Mouse (Mus musculus): ENCODE data around the gene Add3. TPM values are rescaled to one million over a fixed set of nuclear protein-coding genes. Genes with fewer than 3 reads are reported as not detected.

The Add3 gene
- polyA plus RNA-seq (2014; fragmentation: Nextera tagmentation; extraction: Ambion mirVana): 119 and 123 TPM in 2 replicates

- H3K27me3 ChIP-seq (ENCODE audit: insufficient read depth, low read length): no peaks in the 10 kb centered on the region
- H3K4me1 ChIP-seq (ENCODE audit: insufficient read depth): peaks cover 7% of the 10 kb centered on the region
- DNase-seq (peak; percentile 74), ATAC-seq (ENCODE audit: insufficient read depth) (no peak)
- peak within 1 kb of the TSS; percentile 96 for H3K27ac ChIP-seq (ENCODE audit: low read depth)
- H3K9me3 ChIP-seq (ENCODE audit: low read depth, low read length): no peaks in the 10 kb centered on the region
- no peaks in the 10 kb centered on the region for H3K36me3 ChIP-seq (ENCODE audit: insufficient read depth)
- TF ChIP-seq CTCF (IDR thresholded peaks at IDR 0.05; ENCODE audit: low read depth): 0 out of 2 replicates have a peak, but pooled peaks have one; percentile 10
- WGBS: 4% methylated on average over 24 of the region's 24 CpGs
- peak within 1 kb of the TSS; percentile 85 for H3K4me2 ChIP-seq
- H3K9ac ChIP-seq: peak within 1 kb of the TSS; percentile 79
- peak within 1 kb of the TSS; percentile 97 for H3K4me3 ChIP-seq (ENCODE audit: low read depth, low read length)
These were observed at the start of gene Add3 for GRCm38 (mm10) chr19:53140044-53140803. Gene Add3 (plus strand): TSS chr19:53140443.

GRCm38 (mm10) chr19:53090677-53091076, 49.6 kb upstream of the Add3 start:
- 90% methylated on average over 5 of the region's 5 CpGs for WGBS
- no peak for TF ChIP-seq CTCF (IDR thresholded peaks at IDR 0.05; ENCODE audit: low read depth)
- Histone ChIP-seq H3K4me2 (no peak overlapping the region), H3K4me1 (ENCODE audit: insufficient read depth) (peaks cover 28% of the 10 kb centered on the region), H3K9ac (no peak overlapping the region), H3K9me3 (ENCODE audit: low read depth, low read length) (no peaks in the 10 kb centered on the region), H3K27me3 (ENCODE audit: insufficient read depth, low read length) (no peaks in the 10 kb centered on the region), H3K36me3 (ENCODE audit: insufficient read depth) (no peaks in the 10 kb centered on the region), H3K27ac (ENCODE audit: low read depth) (no peak overlapping the region; the same call in 1 of the 2 replicates), H3K4me3 (ENCODE audit: low read depth, low read length) (no peak overlapping the region)
- ATAC-seq (ENCODE audit: insufficient read depth) (no peak), DNase-seq (no peak)

GRCm38 (mm10) chr19:53092251-53092650, 48.0 kb upstream of the Add3 start:
- ATAC-seq (ENCODE audit: insufficient read depth) (no peak), DNase-seq (no peak)
- TF ChIP-seq CTCF (IDR thresholded peaks at IDR 0.05; ENCODE audit: low read depth): no peak
- no peak overlapping the region for H3K9ac ChIP-seq
- H3K4me3 ChIP-seq (ENCODE audit: low read depth, low read length): no peak overlapping the region
- H3K4me1 ChIP-seq (ENCODE audit: insufficient read depth): peaks cover 14% of the 10 kb centered on the region
- no peaks in the 10 kb centered on the region for H3K36me3 ChIP-seq (ENCODE audit: insufficient read depth)
- H3K27ac ChIP-seq (ENCODE audit: low read depth): no peak overlapping the region
- H3K4me2 ChIP-seq: no peak overlapping the region
- 90% methylated on average over 6 of the region's 6 CpGs for WGBS
- H3K9me3 ChIP-seq (ENCODE audit: low read depth, low read length): no peaks in the 10 kb centered on the region
- H3K27me3 ChIP-seq (ENCODE audit: insufficient read depth, low read length): no peaks in the 10 kb centered on the region

DNA sequence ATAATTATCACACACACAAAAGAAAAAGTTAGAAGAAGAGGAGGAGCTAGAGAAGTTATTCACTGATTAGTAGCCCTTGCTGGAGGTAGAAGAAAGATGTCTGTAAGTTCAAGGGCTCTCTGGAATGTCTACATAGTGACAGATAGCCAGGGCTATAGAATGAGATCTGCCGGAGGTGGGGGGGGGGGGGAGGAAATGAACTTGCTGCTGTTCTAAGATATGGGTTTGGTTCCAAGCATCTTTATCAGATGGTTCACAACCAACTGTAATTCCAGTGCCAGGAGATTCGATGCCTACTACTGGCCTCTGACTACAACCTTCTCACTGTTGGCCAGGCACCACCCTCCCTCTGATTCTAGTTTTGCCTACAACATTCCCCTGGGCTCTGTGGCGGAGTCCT, 46.9 kb upstream of the Add3 start:
- no peak overlapping the region for H3K4me3 ChIP-seq (ENCODE audit: low read depth, low read length)
- 36% methylated on average over 3 of the region's 3 CpGs for WGBS
- DNase-seq (no peak), ATAC-seq (ENCODE audit: insufficient read depth) (no peak)
- no peak overlapping the region for H3K27ac ChIP-seq (ENCODE audit: low read depth)
- H3K4me2 ChIP-seq: no peak overlapping the region
- TF ChIP-seq CTCF (IDR thresholded peaks at IDR 0.05; ENCODE audit: low read depth): no peak
- peaks cover 5% of the 10 kb centered on the region; the same call in 1 of the 2 replicates for H3K4me1 ChIP-seq (ENCODE audit: insufficient read depth)
- H3K27me3 ChIP-seq (ENCODE audit: insufficient read depth, low read length): no peaks in the 10 kb centered on the region
- H3K9ac ChIP-seq: no peak overlapping the region
- H3K36me3 ChIP-seq (ENCODE audit: insufficient read depth): no peaks in the 10 kb centered on the region
- no peaks in the 10 kb centered on the region for H3K9me3 ChIP-seq (ENCODE audit: low read depth, low read length)

GRCm38 (mm10) chr19:53094684-53095083, 45.6 kb upstream of the Add3 start:
- TF ChIP-seq CTCF (IDR thresholded peaks at IDR 0.05; ENCODE audit: low read depth): no peak
- ATAC-seq (ENCODE audit: insufficient read depth) (no peak), DNase-seq (no peak)
- peaks cover 4% of the 10 kb centered on the region; the same call in 1 of the 2 replicates for H3K4me1 ChIP-seq (ENCODE audit: insufficient read depth)
- H3K4me2 ChIP-seq: no peak overlapping the region
- H3K36me3 ChIP-seq (ENCODE audit: insufficient read depth): no peaks in the 10 kb centered on the region
- H3K9me3 ChIP-seq (ENCODE audit: low read depth, low read length): no peaks in the 10 kb centered on the region
- 90% methylated on average over 4 of the region's 4 CpGs for WGBS
- no peak overlapping the region for H3K9ac ChIP-seq
- no peak overlapping the region for H3K4me3 ChIP-seq (ENCODE audit: low read depth, low read length)
- H3K27ac ChIP-seq (ENCODE audit: low read depth): no peak overlapping the region
- H3K27me3 ChIP-seq (ENCODE audit: insufficient read depth, low read length): no peaks in the 10 kb centered on the region

DNA sequence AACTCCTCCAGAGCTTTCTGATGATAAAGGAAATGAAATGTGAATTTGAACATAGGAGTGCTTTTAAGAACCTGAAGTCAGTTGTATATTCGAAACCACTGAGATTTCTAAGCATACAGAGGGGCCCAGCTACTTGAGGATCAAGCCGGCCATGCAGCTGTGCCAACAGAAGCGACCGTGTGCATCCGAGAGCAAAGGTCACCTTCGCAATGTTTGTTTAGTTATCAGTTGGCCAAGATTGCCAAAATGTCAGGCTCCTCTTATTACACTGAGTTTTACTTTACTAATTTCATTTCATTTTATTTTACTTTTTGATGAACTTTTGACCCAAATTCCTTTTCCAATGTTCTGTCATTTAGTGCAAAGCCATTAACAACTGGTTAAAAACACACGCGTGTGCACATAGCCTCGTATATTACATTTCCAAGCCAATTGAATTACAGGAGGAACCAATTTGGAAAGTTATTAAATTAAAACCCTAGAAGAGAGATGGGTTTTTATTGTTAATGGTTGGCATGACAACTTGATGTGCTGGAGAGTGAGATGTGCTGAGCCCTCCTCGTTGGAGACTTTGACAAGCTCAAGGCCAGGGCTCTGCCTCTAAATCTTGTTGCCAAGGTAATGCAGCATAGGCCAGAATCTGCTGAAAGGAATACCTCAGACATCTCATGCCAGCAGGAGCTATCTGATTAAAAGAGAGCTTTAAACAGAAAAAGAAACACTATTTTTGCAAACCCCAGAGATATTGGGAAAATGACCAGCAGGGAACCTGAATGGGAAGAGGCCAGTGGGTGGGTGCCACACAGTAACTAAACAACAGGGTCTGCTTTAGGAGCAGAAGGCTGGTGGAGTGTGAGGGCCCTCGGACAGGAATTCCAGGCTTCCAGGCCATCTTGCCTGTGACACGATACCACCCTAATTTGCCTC, 38.6 kb upstream of the Add3 start:
- no peaks in the 10 kb centered on the region for H3K27me3 ChIP-seq (ENCODE audit: insufficient read depth, low read length)
- H3K4me2 ChIP-seq: no peak overlapping the region
- DNase-seq (no peak), ATAC-seq (ENCODE audit: insufficient read depth) (no peak)
- 44% methylated on average over 12 of the region's 12 CpGs for WGBS
- H3K9ac ChIP-seq: no peak overlapping the region
- no peaks in the 10 kb centered on the region for H3K9me3 ChIP-seq (ENCODE audit: low read depth, low read length)
- peaks cover 28% of the 10 kb centered on the region for H3K4me1 ChIP-seq (ENCODE audit: insufficient read depth)
- TF ChIP-seq CTCF (IDR thresholded peaks at IDR 0.05; ENCODE audit: low read depth): no peak
- no peak overlapping the region for H3K4me3 ChIP-seq (ENCODE audit: low read depth, low read length)
- peak overlapping the region; percentile 26; the same call in 1 of the 2 replicates for H3K27ac ChIP-seq (ENCODE audit: low read depth)
- no peaks in the 10 kb centered on the region for H3K36me3 ChIP-seq (ENCODE audit: insufficient read depth)

All from lung, embryonic 14.5 days (tissue).